In the genomic region with DNA sequence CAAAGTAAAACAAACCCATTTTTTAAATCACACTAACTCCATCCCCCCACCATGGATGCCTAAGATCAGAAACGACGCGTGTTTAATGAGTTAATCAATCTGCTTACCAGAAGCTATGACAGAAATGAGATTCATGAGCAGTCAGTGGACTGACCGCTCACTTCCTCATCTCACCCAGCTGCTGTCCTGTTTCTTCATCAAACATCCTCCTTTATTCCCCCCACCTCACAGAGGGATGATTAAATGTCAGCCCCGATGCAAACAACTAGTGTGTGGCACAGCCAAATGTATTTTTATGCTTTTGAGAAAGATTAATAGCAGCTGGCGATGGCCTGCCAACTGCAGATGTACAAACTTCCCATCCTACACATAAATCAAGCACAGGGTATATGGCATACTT, we compare ENCODE assay signal across 19 mouse cellular contexts.
"Had no signal": no experiment of that assay in that cellular context is flagged by ENCODE, and none has a peak within 500 bp of the region (broad histone marks: within the 10 kb centered on the region; RNA-seq: fewer than 3 reads in every experiment).

No protein-coding gene starts in this region.

- H3K4me3 ChIP-seq: midbrain, embryonic 10.5 days; midbrain, embryonic 12.5 days; myocyte; neural tube, embryonic 13.5 days; neural tube, embryonic 15.5 days had no signal

- H3K9ac ChIP-seq: lung, embryonic 14.5 days; neural tube, embryonic 13.5 days; neural tube, embryonic 15.5 days had no signal

- H3K27me3 ChIP-seq: midbrain, embryonic 12.5 days; neural tube, embryonic 13.5 days; neural tube, embryonic 15.5 days had no signal

- DNase-seq: lung, adult 18-20 months; lung, embryonic 14.5 days; lung, postnatal 10 days; midbrain, embryonic 14.5 days; retina, postnatal 1 day; right cerebral cortex, adult 18-20 months; right cerebral cortex, postnatal 25 days; right cerebral cortex, postnatal 4 days; spleen, adult 18-20 months; thymus, adult 18-20 months; thymus, postnatal 14 days; thymus, postnatal 36 days had no signal

- H3K9me3 ChIP-seq: midbrain, embryonic 10.5 days; midbrain, embryonic 12.5 days; neural tube, embryonic 13.5 days; neural tube, embryonic 15.5 days had no signal

- H3K27ac ChIP-seq: macrophage; midbrain, embryonic 10.5 days; midbrain, embryonic 12.5 days; neural tube, embryonic 13.5 days; neural tube, embryonic 15.5 days had no signal

- ATAC-seq: midbrain, embryonic 16.5 days had no signal

- H3K4me1 ChIP-seq: midbrain, embryonic 10.5 days had no signal

- H3K4me2 ChIP-seq: lung, embryonic 14.5 days; midbrain, embryonic 12.5 days; neural tube, embryonic 13.5 days; neural tube, embryonic 15.5 days had no signal
